Mouse (Mus musculus) midbrain, embryonic 11.5 days (tissue): ENCODE data around the gene Hmcn1. TPM values are rescaled to one million over a fixed set of nuclear protein-coding genes. Genes with fewer than 3 reads are reported as not detected.

ENCODE experiments used
- ATAC-seq: fragments of 200-750 bp; cut with Nextera tagmentation; 2 replicates; pipeline ENCODE4 v1.8.0; 2017; ENCODE audit warnings: moderate TSS enrichment, moderate library complexity; ENCODE audit not compliant: low FRiP score
- DNase-seq: peaks from one replicate; pipeline ENCODE4 v3.0.0; 2015; ENCODE audit warnings: low spot score; ENCODE audit errors: missing footprints
- H3K27ac ChIP-seq: fragments of 300-500 bp; sonication (generic); 2 replicates; pipeline ENCODE4 v1.5.1; 2014; ENCODE audit warnings: low read depth, low read length
- H3K27me3 ChIP-seq: fragments of 300-500 bp; sonication (generic); 2 replicates; pipeline ENCODE4 v1.6.1; 2014; ENCODE audit warnings: mild to moderate bottlenecking, low read length, moderate library complexity, mixed read lengths; ENCODE audit not compliant: control insufficient read depth, insufficient read depth
- H3K36me3 ChIP-seq: fragments of 300-500 bp; sonication (generic); 2 replicates; pipeline ENCODE4 v1.6.1; 2014; ENCODE audit warnings: mild to moderate bottlenecking, low read length, moderate library complexity, mixed read lengths; ENCODE audit not compliant: control insufficient read depth, insufficient read depth
- H3K4me1 ChIP-seq: fragments of 300-500 bp; sonication (generic); 2 replicates; pipeline ENCODE4 v1.6.1; 2014; ENCODE audit warnings: low read length; ENCODE audit not compliant: control insufficient read depth, insufficient read depth
- H3K4me2 ChIP-seq: fragments of 300-500 bp; sonication (generic); 2 replicates; pipeline ENCODE4 v1.6.1; 2014; ENCODE audit warnings: mild to moderate bottlenecking, moderate library complexity
- H3K4me3 ChIP-seq: fragments of 300-500 bp; sonication (generic); 2 replicates; pipeline ENCODE4 v1.5.1; 2014; ENCODE audit warnings: low read depth, low read length
- H3K9ac ChIP-seq: fragments of 300-500 bp; sonication (generic); 2 replicates; pipeline ENCODE4 v1.6.1; 2014; ENCODE audit warnings: low read length
- H3K9me3 ChIP-seq: fragments of 300-500 bp; sonication (generic); 2 replicates; pipeline ENCODE4 v1.6.1; 2016; ENCODE audit warnings: low read length; ENCODE audit not compliant: control insufficient read depth
- WGBS: fragments of 180-500 bp; shearing (Covaris S2); extraction: QIAGEN DNeasy Blood & Tissue Kit; methylation state at CpG from one replicate; pipeline ENCODE4 v1.1.7; 2014; 5-methylcytosine and 5-hydroxymethylcytosine counted together
- polyA plus RNA-seq: library from polyadenylated mRNA; unstranded; fragments of >200 nt; fragmentation: Nextera tagmentation; extraction: Ambion mirVana; gene quantifications from 2 replicates; pipeline ENCODE4 v1.2.1, GENCODE M21; 2014

Hmcn1 gene
- polyA plus RNA-seq, 1 experiment from 2014 or later = 6.0 TPM

- 88% methylated on average over 6 of the region's 6 CpGs for WGBS
- H3K36me3 ChIP-seq = no peaks in the 10 kb centered on the region
- ATAC-seq = no peak; the same call in 1 of the 2 replicates
Observed at GRCm38 (mm10) chr1:150786746-150787145, 206.5 kb downstream of the Hmcn1 start.

GRCm38 (mm10) chr1:150783070-150783842 is 210.0 kb downstream of the Hmcn1 start:
- 65% methylated on average over 15 of the region's 15 CpGs for WGBS
- ATAC-seq = no peak
- H3K9me3 ChIP-seq = no peaks in the 10 kb centered on the region
- no peak overlapping the region for H3K4me2 ChIP-seq
- H3K4me1 ChIP-seq = 0 out of 2 replicates have a peak, but pooled peaks cover 2% of the 10 kb centered on the region
- peak; percentile 75 for DNase-seq
- no peaks in the 10 kb centered on the region for H3K36me3 ChIP-seq
- H3K27ac ChIP-seq = no peak overlapping the region
- no peaks in the 10 kb centered on the region for H3K27me3 ChIP-seq
- no peak overlapping the region for H3K9ac ChIP-seq
- no peak overlapping the region for H3K4me3 ChIP-seq

More at GRCm38 (mm10) chr1:150786746-150787145, 206.5 kb downstream of the Hmcn1 start:
- Histone ChIP-seq H3K9ac (no peak overlapping the region), H3K4me2 (no peak overlapping the region), H3K4me1 (0 out of 2 replicates have a peak, but pooled peaks cover 2% of the 10 kb centered on the region), H3K9me3 (no peaks in the 10 kb centered on the region), H3K4me3 (no peak overlapping the region), H3K27me3 (no peaks in the 10 kb centered on the region), H3K27ac (no peak overlapping the region)
- DNase-seq = peak; percentile 72

- Histone ChIP-seq H3K4me2 (no peak overlapping the region), H3K36me3 (no peaks in the 10 kb centered on the region), H3K27ac (no peak overlapping the region), H3K9ac (no peak overlapping the region), H3K27me3 (no peaks in the 10 kb centered on the region), H3K9me3 (no peaks in the 10 kb centered on the region), H3K4me3 (no peak overlapping the region), H3K4me1 (0 out of 2 replicates have a peak, but pooled peaks cover 2% of the 10 kb centered on the region)
- whole genome bisulfite sequencing = 35% methylated on average over 2 of the region's 2 CpGs
- ATAC-seq (peak; percentile 38; the same call in 1 of the 2 replicates), DNase-seq (peak; percentile 76)
Observed at GRCm38 (mm10) chr1:150779902-150780301, 213.3 kb downstream of the Hmcn1 start.

- DNase-seq (peak; percentile 28), ATAC-seq (no peak)
- Histone ChIP-seq H3K4me2 (no peak overlapping the region), H3K27me3 (no peaks in the 10 kb centered on the region), H3K4me3 (no peak overlapping the region), H3K9ac (no peak overlapping the region), H3K27ac (no peak overlapping the region), H3K4me1 (no peaks in the 10 kb centered on the region), H3K9me3 (no peaks in the 10 kb centered on the region), H3K36me3 (no peaks in the 10 kb centered on the region)
Observed at GRCm38 (mm10) chr1:150776741-150777140, 216.5 kb downstream of the Hmcn1 start.

GRCm38 (mm10) chr1:150775742-150776141 is 217.5 kb downstream of the Hmcn1 start:
- H3K4me2 ChIP-seq = no peak overlapping the region
- 77% methylated on average over 2 of the region's 2 CpGs for WGBS
- no peak for ATAC-seq
- H3K4me1 ChIP-seq = no peaks in the 10 kb centered on the region
- no peaks in the 10 kb centered on the region for H3K27me3 ChIP-seq
- no peak overlapping the region for H3K4me3 ChIP-seq
- H3K9me3 ChIP-seq = no peaks in the 10 kb centered on the region
- no peak overlapping the region for H3K27ac ChIP-seq
- no peak overlapping the region for H3K9ac ChIP-seq
- DNase-seq = peak; percentile 73
- no peaks in the 10 kb centered on the region for H3K36me3 ChIP-seq

GRCm38 (mm10) chr1:150772958-150773357 is 220.3 kb downstream of the Hmcn1 start:
- ATAC-seq = no peak
- H3K27ac ChIP-seq = no peak overlapping the region
- 90% methylated on average over 3 of the region's 3 CpGs for WGBS

GRCm38 (mm10) chr1:150770948-150771521 is 222.2 kb downstream of the Hmcn1 start:
- no peak overlapping the region for H3K4me2 ChIP-seq
- no peaks in the 10 kb centered on the region for H3K9me3 ChIP-seq
- no peak overlapping the region for H3K27ac ChIP-seq
- H3K4me1 ChIP-seq = no peaks in the 10 kb centered on the region
- WGBS = 46% methylated on average over 7 of the region's 7 CpGs
- H3K4me3 ChIP-seq = no peak overlapping the region
- H3K36me3 ChIP-seq = no peaks in the 10 kb centered on the region
- DNase-seq (peak; percentile 78), ATAC-seq (no peak)
- H3K27me3 ChIP-seq = no peaks in the 10 kb centered on the region
- H3K9ac ChIP-seq = no peak overlapping the region

More at GRCm38 (mm10) chr1:150772958-150773357, 220.3 kb downstream of the Hmcn1 start:
- Histone ChIP-seq H3K4me3 (no peak overlapping the region), H3K27me3 (no peaks in the 10 kb centered on the region), H3K4me2 (no peak overlapping the region), H3K9me3 (no peaks in the 10 kb centered on the region), H3K36me3 (no peaks in the 10 kb centered on the region), H3K4me1 (no peaks in the 10 kb centered on the region), H3K9ac (no peak overlapping the region)
- DNase-seq = peak; percentile 59

- no peak overlapping the region for H3K9ac ChIP-seq
- no peaks in the 10 kb centered on the region for H3K27me3 ChIP-seq
- no peaks in the 10 kb centered on the region for H3K36me3 ChIP-seq
- H3K4me3 ChIP-seq = no peak overlapping the region
- ATAC-seq (no peak), DNase-seq (no peak)
- H3K9me3 ChIP-seq = no peaks in the 10 kb centered on the region
- H3K4me2 ChIP-seq = no peak overlapping the region
- no peaks in the 10 kb centered on the region for H3K4me1 ChIP-seq
- no peak overlapping the region for H3K27ac ChIP-seq
- 75% methylated on average over 2 of the region's 2 CpGs for WGBS
Observed at GRCm38 (mm10) chr1:150769836-150770235, 223.4 kb downstream of the Hmcn1 start.

GRCm38 (mm10) chr1:150761678-150762077 is 231.6 kb downstream of the Hmcn1 start:
- Histone ChIP-seq H3K4me1 (no peaks in the 10 kb centered on the region), H3K4me3 (no peak overlapping the region), H3K9ac (no peak overlapping the region), H3K27me3 (no peaks in the 10 kb centered on the region), H3K4me2 (no peak overlapping the region), H3K27ac (no peak overlapping the region), H3K9me3 (no peaks in the 10 kb centered on the region), H3K36me3 (no peaks in the 10 kb centered on the region)
- ATAC-seq (no peak), DNase-seq (peak; percentile 28)
- 75% methylated on average over 4 of the region's 4 CpGs for WGBS
